Mouse (Mus musculus) small intestine, adult 2 months (tissue): ENCODE results near the gene Tagln2.

Source experiments
- CTCF ChIP-seq: fragments of 200-500 bp; IDR thresholded peaks from 2 replicates; pipeline ENCODE4 v1.5.1; 2012; ENCODE audit warnings: low read depth, mild to moderate bottlenecking, control low read depth, inconsistent platforms, low read length, moderate library complexity, mixed read lengths; ENCODE audit not compliant: insufficient replicate concordance, insufficient read length; ENCODE audit errors: extremely low read depth
- POLR2A ChIP-seq: fragments of 200-500 bp; IDR thresholded peaks from 2 replicates; pipeline ENCODE4 v1.6.1; 2012; ENCODE audit warnings: low read depth, mild to moderate bottlenecking, control low read depth, inconsistent platforms, low read length, moderate library complexity

DNA sequence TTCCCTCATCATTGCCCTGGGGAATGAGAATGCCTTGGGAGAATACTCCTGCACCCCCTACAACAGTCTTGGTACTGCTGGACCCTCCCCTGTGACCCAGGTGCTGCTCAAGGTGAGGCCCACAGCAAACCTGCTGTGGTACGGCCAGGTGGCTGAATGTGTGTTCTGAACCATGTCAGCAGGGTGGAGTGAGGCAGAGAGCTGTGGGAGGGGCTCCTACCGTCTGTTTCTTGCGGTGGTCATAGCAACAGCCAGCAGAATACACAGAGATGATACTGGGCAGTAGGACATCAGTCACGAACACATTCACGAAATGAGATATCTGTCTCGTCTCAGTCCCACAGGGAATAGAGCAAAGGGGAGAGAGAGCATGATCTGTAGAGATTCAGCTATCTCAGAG is 6.3 kb upstream of the Tagln2 start:
- TF ChIP-seq CTCF, result no peak
- TF ChIP-seq POLR2A, result no peak
